Mouse (Mus musculus): Measurements from ENCODE around the gene Cyp2c39. TPM values are rescaled to one million over a fixed set of nuclear protein-coding genes. Genes with fewer than 3 reads are reported as not detected.
A peak's percentile ranks its signal among the peaks of the same experiment; 100 is the strongest.
"Not testable (repeated sequence)": the region's sequence is repeated elsewhere in the genome, so short reads cannot be mapped to it uniquely, and the experiment has no call there.

Gene Cyp2c39
- not detected in 2 replicates for polyA plus RNA-seq (2012; rRNA removed)

- 83% methylated on average over 4 of the region's 4 CpGs for WGBS
- Histone ChIP-seq H3K4me3 (ENCODE audit: insufficient read depth, low read depth, low read length) (no peak within 1 kb of the TSS), H3K4me1 (ENCODE audit: control insufficient read depth, insufficient read depth, low read length) (no peaks in the 10 kb centered on the region), H3K27ac (ENCODE audit: insufficient read depth, low read depth, low read length) (no peak within 1 kb of the TSS), H3K36me3 (ENCODE audit: control insufficient read depth, insufficient read depth, low read length) (no peaks in the 10 kb centered on the region), H3K27me3 (replicated peaks; ENCODE audit: control insufficient read depth, insufficient read depth, low read length) (no peaks in the 10 kb centered on the region)
- DNase-seq = no peak
- TF ChIP-seq POLR2A (IDR thresholded peaks at IDR 0.05; ENCODE audit: low read depth, low read length) = no peak
- TF ChIP-seq CTCF (conservative IDR thresholded peaks at IDR 0.05; ENCODE audit: insufficient read depth, insufficient read length, low read depth, low read length) = no peak
Measured at GRCm38 (mm10) chr19:39510534-39510933, at the start of gene Cyp2c39. Cyp2c39 (plus strand) TSS chr19:39510862.

DNA sequence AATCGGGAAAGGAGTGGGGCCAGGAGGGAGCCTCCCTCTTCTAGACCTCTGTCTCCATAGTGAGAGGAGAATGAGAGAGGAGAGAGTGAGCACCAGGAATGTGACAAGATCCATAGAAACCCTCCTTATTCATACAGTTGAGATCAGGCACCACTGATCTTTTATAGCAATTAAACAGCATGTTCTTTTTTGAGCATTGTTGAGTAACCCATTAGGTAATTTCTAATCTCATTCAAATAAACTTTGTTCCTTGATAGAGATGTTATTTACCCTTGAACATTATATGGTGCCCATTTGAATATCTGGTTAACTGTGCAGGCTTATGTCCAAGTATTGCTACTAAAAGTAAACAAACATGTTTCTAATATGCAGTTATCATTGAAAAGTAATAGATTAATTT, 47.7 kb upstream of the Cyp2c39 start, which contains the start of gene Cyp2c38:
Cyp2c38 (minus strand) TSS at position 135 of the 400 bp plus-strand sequence.
- WGBS = 89% methylated on average over 1 of the region's 1 CpGs
- Histone ChIP-seq H3K4me1 (ENCODE audit: control insufficient read depth, insufficient read depth, low read length) (no peaks in the 10 kb centered on the region), H3K27ac (ENCODE audit: insufficient read depth, low read depth, low read length) (no peak within 1 kb of the TSS), H3K36me3 (ENCODE audit: control insufficient read depth, insufficient read depth, low read length) (no peaks in the 10 kb centered on the region), H3K4me3 (ENCODE audit: insufficient read depth, low read depth, low read length) (no peak within 1 kb of the TSS), H3K27me3 (replicated peaks; ENCODE audit: control insufficient read depth, insufficient read depth, low read length) (no peaks in the 10 kb centered on the region)
- DNase-seq = peak; percentile 7
- TF ChIP-seq CTCF (conservative IDR thresholded peaks at IDR 0.05; ENCODE audit: insufficient read depth, insufficient read length, low read depth, low read length) (no peak), POLR2A (IDR thresholded peaks at IDR 0.05; ENCODE audit: low read depth, low read length) (no peak)

DNA sequence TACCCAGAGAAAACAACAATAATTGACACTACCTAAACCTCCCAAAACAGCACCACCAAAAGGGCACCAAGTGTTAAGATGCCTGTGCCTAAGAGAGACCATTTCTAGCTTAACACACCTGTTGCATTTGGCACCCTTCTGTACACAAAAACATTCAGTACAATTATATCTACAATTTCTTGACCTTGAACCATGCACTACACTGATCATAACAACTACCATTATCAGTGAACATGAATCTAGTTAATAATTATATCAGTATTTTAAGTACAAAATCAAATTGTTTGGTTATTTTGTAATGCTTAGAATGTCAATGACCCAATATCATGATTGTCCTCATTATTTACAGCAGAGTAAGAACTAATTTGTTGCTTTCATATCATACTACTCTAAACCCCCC, 46.7 kb upstream of the Cyp2c39 start:
- H3K4me3 ChIP-seq (ENCODE audit: insufficient read depth, low read depth, low read length) = no peak overlapping the region
- no peak for TF ChIP-seq CTCF (conservative IDR thresholded peaks at IDR 0.05; ENCODE audit: insufficient read depth, insufficient read length, low read depth, low read length)
- TF ChIP-seq POLR2A (IDR thresholded peaks at IDR 0.05; ENCODE audit: low read depth, low read length) = no peak
- H3K27ac ChIP-seq (ENCODE audit: insufficient read depth, low read depth, low read length) = no peak overlapping the region
- DNase-seq = no peak
- H3K36me3 ChIP-seq (ENCODE audit: control insufficient read depth, insufficient read depth, low read length) = no peaks in the 10 kb centered on the region
- H3K4me1 ChIP-seq (ENCODE audit: control insufficient read depth, insufficient read depth, low read length) = no peaks in the 10 kb centered on the region
- H3K27me3 ChIP-seq (replicated peaks; ENCODE audit: control insufficient read depth, insufficient read depth, low read length) = no peaks in the 10 kb centered on the region

DNA sequence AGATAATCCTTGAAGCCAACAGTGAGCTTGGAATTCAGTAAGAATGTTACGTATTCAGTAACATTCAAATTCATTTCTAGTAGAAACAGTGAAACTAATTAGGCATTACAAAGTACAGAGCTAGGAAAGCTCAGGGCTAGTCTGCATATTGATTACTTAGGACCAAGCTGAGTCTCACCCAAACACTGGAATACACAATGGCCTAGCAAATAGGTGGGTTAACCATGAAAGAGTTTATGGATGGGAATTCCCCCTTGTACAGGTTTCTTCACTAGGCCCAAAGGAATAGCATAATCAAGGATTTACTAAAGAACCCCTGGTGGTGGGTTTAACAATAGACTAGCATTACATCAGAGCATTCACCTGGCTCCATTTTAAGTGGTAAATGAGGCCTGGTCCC, 26.7 kb upstream of the Cyp2c39 start:
- H3K4me1 ChIP-seq (ENCODE audit: control insufficient read depth, insufficient read depth, low read length); H3K36me3 ChIP-seq (ENCODE audit: control insufficient read depth, insufficient read depth, low read length); H3K4me3 ChIP-seq (ENCODE audit: insufficient read depth, low read depth, low read length); H3K27ac ChIP-seq (ENCODE audit: insufficient read depth, low read depth, low read length); H3K27me3 ChIP-seq (replicated peaks; ENCODE audit: control insufficient read depth, insufficient read depth, low read length); DNase-seq: not testable (repeated sequence)
- 98% methylated on average over 1 of the region's 1 CpGs for WGBS

DNA sequence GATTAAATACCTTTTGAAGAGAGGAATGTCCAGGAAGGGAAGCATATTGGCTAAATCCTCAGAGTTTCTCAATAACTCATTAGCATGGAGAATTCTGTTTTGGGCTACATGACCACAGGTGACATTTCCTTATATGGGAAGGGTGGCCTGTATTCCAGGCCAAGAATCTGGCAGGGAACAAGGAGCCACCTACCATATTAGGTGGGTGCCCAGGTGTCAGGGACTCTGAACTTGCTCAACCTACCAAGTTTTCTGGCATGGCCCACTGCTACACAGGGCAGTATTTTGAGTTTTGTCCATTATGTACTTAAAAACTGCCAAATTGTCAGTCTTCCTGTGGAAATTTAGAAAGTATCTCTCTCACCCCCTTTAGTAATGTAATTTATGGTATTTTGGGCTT, 4.3 kb upstream of the Cyp2c39 start:
- no peaks in the 10 kb centered on the region for H3K27me3 ChIP-seq (replicated peaks; ENCODE audit: control insufficient read depth, insufficient read depth, low read length)
- H3K4me3 ChIP-seq (ENCODE audit: insufficient read depth, low read depth, low read length) = no peak overlapping the region
- TF ChIP-seq POLR2A (IDR thresholded peaks at IDR 0.05; ENCODE audit: low read depth, low read length) = no peak
- no peak for TF ChIP-seq CTCF (conservative IDR thresholded peaks at IDR 0.05; ENCODE audit: insufficient read depth, insufficient read length, low read depth, low read length)
- DNase-seq = no peak
- H3K36me3 ChIP-seq (ENCODE audit: control insufficient read depth, insufficient read depth, low read length) = no peaks in the 10 kb centered on the region
- H3K27ac ChIP-seq (ENCODE audit: insufficient read depth, low read depth, low read length) = no peak overlapping the region
- no peaks in the 10 kb centered on the region for H3K4me1 ChIP-seq (ENCODE audit: control insufficient read depth, insufficient read depth, low read length)

DNA sequence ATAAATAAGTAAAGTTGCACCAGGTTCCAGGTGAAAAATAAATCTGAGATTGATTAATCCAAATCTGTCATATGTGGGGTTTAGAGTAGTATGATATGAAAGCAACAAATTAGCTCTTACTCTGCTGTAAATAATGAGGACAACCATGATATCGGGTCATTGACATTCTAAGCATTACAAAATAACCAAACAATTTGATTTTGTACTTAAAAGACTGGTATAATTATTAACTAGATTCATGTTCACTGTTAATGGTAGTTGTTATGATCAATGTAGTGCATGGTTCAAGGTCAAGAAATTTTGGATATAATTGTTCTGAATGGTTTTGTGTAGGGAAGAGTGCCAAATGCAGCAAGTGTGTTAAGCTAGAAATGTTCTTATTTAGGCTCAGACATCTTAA, 1.1 kb upstream of the Cyp2c39 start:
- DNase-seq = no peak

More for the DNA sequence above, 1.1 kb upstream of the Cyp2c39 start:
- WGBS = 74% methylated on average over 1 of the region's 1 CpGs
- Histone ChIP-seq H3K4me3 (ENCODE audit: insufficient read depth, low read depth, low read length) (no peak overlapping the region), H3K4me1 (ENCODE audit: control insufficient read depth, insufficient read depth, low read length) (no peaks in the 10 kb centered on the region), H3K27ac (ENCODE audit: insufficient read depth, low read depth, low read length) (no peak overlapping the region), H3K27me3 (replicated peaks; ENCODE audit: control insufficient read depth, insufficient read depth, low read length) (no peaks in the 10 kb centered on the region), H3K36me3 (ENCODE audit: control insufficient read depth, insufficient read depth, low read length) (no peaks in the 10 kb centered on the region)
- no peak for TF ChIP-seq POLR2A (IDR thresholded peaks at IDR 0.05; ENCODE audit: low read depth, low read length)
- no peak for TF ChIP-seq CTCF (conservative IDR thresholded peaks at IDR 0.05; ENCODE audit: insufficient read depth, insufficient read length, low read depth, low read length)

Other genes with a start within 250 kb of the Cyp2c39 start
- 0.08 TPM in 1 of 2 replicates, not detected in the other for gene Cyp2c29, start 241.5 kb upstream of the Cyp2c39 start, polyA plus RNA-seq (2012; rRNA removed)
- 0.06 TPM in 1 of 2 replicates, not detected in the other for gene Cyp2c38, start 47.8 kb upstream of the Cyp2c39 start, polyA plus RNA-seq (2012; rRNA removed)
- gene Cyp2c67, start 138.2 kb downstream of the Cyp2c39 start, polyA plus RNA-seq (2012; rRNA removed) = not detected in 2 replicates
- gene Cyp2c68, start 230.2 kb downstream of the Cyp2c39 start, polyA plus RNA-seq (2012; rRNA removed) = 0.35 and 0.64 TPM in 2 replicates

Data from kidney, adult 2 months (tissue).